Mouse (Mus musculus): ENCODE results near the gene Gm16503. TPM values are rescaled to one million over a fixed set of nuclear protein-coding genes. Genes with fewer than 3 reads are reported as not detected.
"Not testable (repeated sequence)": the region's sequence is repeated elsewhere in the genome, so short reads cannot be mapped to it uniquely, and the experiment has no call there.

Gm16503 gene
- polyA plus RNA-seq, 1 experiment from 2014 or later, result 0.24 TPM

DNA sequence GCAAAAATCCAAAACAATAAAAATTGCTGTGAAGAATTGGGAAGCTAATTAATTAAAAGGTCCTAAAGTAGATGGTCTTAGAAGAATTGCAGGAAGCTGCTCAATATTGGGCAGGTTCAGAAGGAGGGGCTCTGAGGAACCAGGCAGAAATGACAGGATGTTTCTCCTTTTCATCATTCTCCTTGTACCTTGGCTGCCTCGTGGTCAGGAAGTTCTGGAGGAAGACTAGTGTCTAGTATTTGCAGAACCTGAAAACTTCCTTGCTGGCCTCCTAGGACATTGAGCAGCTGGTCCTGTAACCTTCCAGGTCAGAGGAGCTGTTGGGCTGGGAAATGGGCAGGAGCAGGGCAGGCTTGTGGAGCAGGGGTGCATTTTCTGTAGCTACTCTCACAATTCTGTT, 16.9 kb downstream of the Gm16503 start:
- H3K9ac ChIP-seq; H3K4me3 ChIP-seq (replicated peaks); H3K4me1 ChIP-seq (replicated peaks); ATAC-seq; H3K27ac ChIP-seq; H3K27me3 ChIP-seq (replicated peaks); H3K4me2 ChIP-seq (replicated peaks); H3K36me3 ChIP-seq: not testable (repeated sequence)
- WGBS, result 39% methylated on average over 1 of the region's 1 CpGs
- 0 out of 2 replicates have a peak, but pooled peaks cover 10% of the 10 kb centered on the region for H3K9me3 ChIP-seq

GRCm38 (mm10) chr4:147558011-147558410, 18.0 kb downstream of the Gm16503 start:
- H3K27me3 ChIP-seq (replicated peaks); H3K36me3 ChIP-seq; H3K9me3 ChIP-seq; H3K27ac ChIP-seq; H3K4me3 ChIP-seq (replicated peaks); ATAC-seq; H3K4me2 ChIP-seq (replicated peaks); H3K4me1 ChIP-seq (replicated peaks); H3K9ac ChIP-seq: not testable (repeated sequence)

DNA sequence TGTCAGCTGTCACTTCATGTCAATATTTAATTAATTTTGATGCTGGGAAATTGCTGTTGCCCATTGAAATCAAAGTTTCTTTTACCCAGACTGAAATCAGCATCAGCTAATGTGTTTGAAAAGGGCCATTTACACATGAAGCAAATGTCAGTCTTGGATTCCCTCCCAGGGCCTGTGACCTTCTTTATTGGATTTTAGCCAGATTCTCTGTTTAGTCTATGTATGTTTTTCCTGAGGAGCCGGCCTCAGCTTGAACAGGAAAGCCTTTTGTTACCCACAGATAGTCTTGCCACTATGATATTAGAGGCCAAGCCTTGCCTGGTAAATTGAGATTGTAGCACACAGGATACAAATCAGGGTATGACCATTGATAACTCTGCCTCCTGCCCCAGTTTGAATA, 19.1 kb downstream of the Gm16503 start:
- H3K27ac ChIP-seq; H3K9ac ChIP-seq; H3K4me1 ChIP-seq (replicated peaks); H3K4me3 ChIP-seq (replicated peaks); H3K4me2 ChIP-seq (replicated peaks); H3K9me3 ChIP-seq; ATAC-seq; H3K36me3 ChIP-seq; H3K27me3 ChIP-seq (replicated peaks): not testable (repeated sequence)
- WGBS, result 44% methylated on average over 1 of the region's 1 CpGs

GRCm38 (mm10) chr4:147565426-147566220, 25.6 kb downstream of the Gm16503 start:
- Histone ChIP-seq H3K4me2 (replicated peaks) (no peak overlapping the region), H3K36me3 (no peaks in the 10 kb centered on the region), H3K9me3 (no peaks in the 10 kb centered on the region; the same call in 1 of the 2 replicates), H3K27ac (no peak overlapping the region), H3K9ac (no peak overlapping the region), H3K4me3 (replicated peaks) (no peak overlapping the region), H3K27me3 (replicated peaks) (no peaks in the 10 kb centered on the region), H3K4me1 (replicated peaks) (no peaks in the 10 kb centered on the region)
- 70% methylated on average over 6 of the region's 6 CpGs for WGBS
- no peak for ATAC-seq

DNA sequence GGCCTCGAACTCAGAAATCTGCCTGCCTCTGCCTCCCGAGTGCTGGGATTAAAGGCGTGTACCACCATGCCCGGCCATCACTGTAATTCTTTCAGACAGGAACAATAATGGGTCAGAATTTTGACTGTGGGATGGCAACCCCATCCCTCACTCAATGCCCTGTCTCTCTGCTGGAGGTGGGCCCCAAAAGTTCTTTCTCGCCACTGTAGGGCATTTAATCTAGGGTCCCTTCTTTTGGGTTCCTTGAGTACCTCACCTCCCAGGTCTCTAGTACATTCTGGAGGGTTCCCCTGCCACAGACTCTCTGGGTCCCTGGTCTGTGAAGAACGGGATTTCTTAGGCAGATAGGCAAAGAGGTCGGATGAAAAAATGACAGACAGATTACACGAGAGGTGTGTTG, 31.1 kb downstream of the Gm16503 start:
- H3K4me3 ChIP-seq (replicated peaks); H3K4me1 ChIP-seq (replicated peaks); H3K4me2 ChIP-seq (replicated peaks); ATAC-seq; H3K9ac ChIP-seq; H3K27me3 ChIP-seq (replicated peaks); H3K9me3 ChIP-seq; H3K36me3 ChIP-seq; H3K27ac ChIP-seq: not testable (repeated sequence)
- 79% methylated on average over 8 of the region's 8 CpGs for WGBS

- 92% methylated on average over 4 of the region's 4 CpGs for WGBS
These were observed 39.4 kb downstream of the Gm16503 start for GRCm38 (mm10) chr4:147579371-147579770.

DNA sequence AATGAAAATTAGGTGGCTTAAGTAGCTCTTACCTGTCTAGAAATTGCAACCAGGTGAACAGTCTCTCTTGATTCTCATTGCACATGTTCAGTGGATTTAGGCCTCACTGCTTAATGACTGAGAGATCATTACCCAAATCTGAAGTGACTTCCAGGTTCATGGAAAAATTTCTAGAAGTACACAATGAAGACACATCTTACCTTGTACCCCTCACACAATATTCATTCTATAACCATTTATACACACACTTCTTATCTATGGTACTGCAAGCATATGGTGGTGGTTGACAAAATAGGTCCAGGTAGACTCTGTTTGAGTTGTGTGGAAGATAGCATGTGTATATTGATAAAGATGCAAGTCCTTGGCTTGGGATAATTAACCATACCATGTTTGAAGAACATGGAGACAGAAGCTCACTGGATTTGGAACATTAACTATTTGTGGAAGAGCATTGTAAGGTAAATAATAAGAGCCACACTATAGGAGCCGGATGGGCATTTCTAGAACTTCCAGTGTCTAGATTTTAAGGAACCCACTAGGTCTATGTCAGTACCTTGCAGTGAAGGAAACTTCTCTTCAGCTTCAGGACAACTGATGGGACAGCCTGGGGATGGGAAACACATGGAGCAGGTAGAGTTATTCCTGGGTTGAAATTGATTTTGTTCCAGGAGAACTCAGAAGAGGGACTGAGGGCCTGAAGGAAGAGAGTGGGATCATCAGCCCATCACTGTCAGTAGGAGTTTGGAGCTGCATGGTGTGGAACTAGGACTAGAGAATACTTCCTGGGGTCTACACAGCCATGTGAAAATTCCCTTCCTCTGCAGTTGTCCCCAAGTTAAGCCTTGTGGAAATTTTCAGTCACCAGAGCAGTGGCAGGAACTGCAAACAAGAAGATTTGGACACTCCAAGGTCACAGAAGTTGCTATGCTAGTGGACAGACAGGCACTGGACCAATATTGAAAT, 46.8 kb downstream of the Gm16503 start:
- Histone ChIP-seq H3K27ac (no peak overlapping the region), H3K9ac (no peak overlapping the region), H3K4me2 (replicated peaks) (no peak overlapping the region), H3K4me1 (replicated peaks) (no peaks in the 10 kb centered on the region), H3K36me3 (no peaks in the 10 kb centered on the region), H3K27me3 (replicated peaks) (no peaks in the 10 kb centered on the region), H3K4me3 (replicated peaks) (no peak overlapping the region), H3K9me3 (peaks cover 4% of the 10 kb centered on the region; the same call in 1 of the 2 replicates)
- ATAC-seq, result no peak
- 52% methylated on average over 1 of the region's 1 CpGs for WGBS

More at GRCm38 (mm10) chr4:147579371-147579770, 39.4 kb downstream of the Gm16503 start:
- H3K4me2 ChIP-seq (replicated peaks); H3K36me3 ChIP-seq; H3K9ac ChIP-seq; H3K9me3 ChIP-seq; H3K27ac ChIP-seq; H3K4me3 ChIP-seq (replicated peaks); ATAC-seq; H3K4me1 ChIP-seq (replicated peaks); H3K27me3 ChIP-seq (replicated peaks): not testable (repeated sequence)

Other genes with a start within 250 kb of the Gm16503 start
- 0.36 and 0.39 TPM in 2 replicates for gene Zfp988, start 234.5 kb upstream of the Gm16503 start, polyA plus RNA-seq (2015; fragmentation: Nextera tagmentation; extraction: Ambion mirVana)
- not detected in 2 replicates for gene Zfp978, start 178.9 kb upstream of the Gm16503 start, polyA plus RNA-seq (2015; fragmentation: Nextera tagmentation; extraction: Ambion mirVana)
- 4.0 and 5.2 TPM in 2 replicates for gene Zfp982, start 47.8 kb upstream of the Gm16503 start, polyA plus RNA-seq (2015; fragmentation: Nextera tagmentation; extraction: Ambion mirVana)
- 0.33 and 0.49 TPM in 2 replicates for gene Zfp985, start 13.1 kb downstream of the Gm16503 start, polyA plus RNA-seq (2015; fragmentation: Nextera tagmentation; extraction: Ambion mirVana)
- gene Zfp979, start 102.3 kb downstream of the Gm16503 start, polyA plus RNA-seq (2015; fragmentation: Nextera tagmentation; extraction: Ambion mirVana), result 2.6 and 2.7 TPM in 2 replicates
- not detected in 2 replicates for gene Zfp534, start 162.3 kb downstream of the Gm16503 start, polyA plus RNA-seq (2015; fragmentation: Nextera tagmentation; extraction: Ambion mirVana)

Data from intestine, embryonic 15.5 days (tissue).